Mouse (Mus musculus) sigmoid colon, adult 10 weeks (tissue): ENCODE measurements around the gene Scrn1. TPM values are rescaled to one million over a fixed set of nuclear protein-coding genes. Genes with fewer than 3 reads are reported as not detected.

ENCODE experiments used
- polyA plus RNA-seq: library from polyadenylated mRNA; stranded (reverse); fragments of 350-450 nt; fragmentation: Illumina TruSeq; extraction: RNeasy Lipid Tissue Mini Kit (QIAGEN cat#74804); gene quantifications from one replicate; pipeline ENCODE4 v1.2.3, GENCODE M21; 2014; ENCODE audit warnings: low read depth, low replicate concordance

Scrn1 gene
- 2.9 TPM for polyA plus RNA-seq

GRCm38 (mm10) chr6:54565665-54566545 lies at the start of gene Scrn1:
Scrn1 (minus strand) TSS chr6:54566489.

GRCm38 (mm10) chr6:54597208-54597607 lies 30.9 kb upstream of the Scrn1 start, which contains the start of gene Fkbp14:
Fkbp14 (minus strand) TSS chr6:54597308.

DNA sequence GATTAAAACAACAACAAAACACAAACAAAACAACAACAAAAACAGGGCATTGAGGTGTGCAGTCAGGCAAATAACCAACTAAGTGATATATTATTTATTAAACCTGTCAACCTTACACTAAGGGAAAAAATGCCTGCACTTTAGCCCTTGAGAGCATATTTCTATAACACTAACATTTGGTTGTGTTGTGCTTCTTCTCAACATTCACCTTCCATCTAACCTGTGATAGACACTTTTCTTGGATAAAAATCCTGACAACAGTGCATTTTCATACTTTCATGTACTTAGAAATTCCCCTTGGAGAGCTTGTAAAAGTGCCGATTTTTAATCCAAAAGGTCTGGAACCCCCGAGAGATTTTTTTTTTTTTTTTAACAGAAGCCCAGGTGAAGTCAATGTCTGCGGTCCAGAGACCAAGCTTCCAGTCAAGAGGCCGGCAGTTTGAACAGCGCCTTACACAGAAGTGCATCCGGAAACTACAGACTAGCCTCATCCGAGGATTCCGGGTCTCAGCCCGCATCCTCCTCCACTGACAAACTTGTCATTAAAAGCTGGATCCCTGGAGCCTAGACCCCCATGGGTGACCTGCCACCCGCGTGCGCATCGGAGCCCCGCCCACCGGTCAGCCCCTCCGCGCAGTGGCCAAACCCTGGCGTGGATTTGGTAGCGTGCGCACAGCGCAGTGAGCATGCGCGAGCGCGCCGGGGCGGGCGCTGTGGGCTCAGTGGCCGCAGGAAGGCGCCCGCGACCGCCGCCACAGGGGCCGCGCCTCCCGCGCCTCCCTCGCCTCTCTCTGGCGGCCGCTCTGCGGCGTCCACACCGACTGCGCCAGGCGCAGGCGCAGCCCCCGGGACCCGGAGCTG lies 28.4 kb upstream of the Scrn1 start, which contains the start of gene Plekha8:
Plekha8 (plus strand) TSS at position 643 of the 861 bp plus-strand sequence.

Other genes with a start within 250 kb of the Scrn1 start
- gene Prr15, start 240.7 kb downstream of the Scrn1 start, polyA plus RNA-seq = 27.2 TPM
- gene Wipf3, start 136.9 kb downstream of the Scrn1 start, polyA plus RNA-seq = 1.6 TPM
- gene Plekha8, start 28.6 kb upstream of the Scrn1 start, polyA plus RNA-seq = 61.6 TPM
- 22.5 TPM for gene Fkbp14, start 30.8 kb upstream of the Scrn1 start, polyA plus RNA-seq
- 7.4 TPM for gene Mturn, start 115.1 kb upstream of the Scrn1 start, polyA plus RNA-seq